Mouse (Mus musculus) thymus, adult 2 months (tissue): ENCODE results near the gene Maats1.

Experiments
- CTCF ChIP-seq: fragments of 200-500 bp; IDR thresholded peaks from 2 replicates; pipeline ENCODE4 v1.5.1; 2012; ENCODE audit warnings: mild to moderate bottlenecking, control low read depth, low read length, moderate library complexity, borderline replicate concordance; ENCODE audit not compliant: control insufficient read depth, poor library complexity, insufficient read depth; ENCODE audit errors: extremely low read depth
- POLR2A ChIP-seq: fragments of 200-500 bp; IDR thresholded peaks from 2 replicates; pipeline ENCODE4 v1.6.1; 2012; ENCODE audit warnings: mild to moderate bottlenecking, low read length, control low read depth, moderate library complexity; ENCODE audit not compliant: control insufficient read depth, poor library complexity, insufficient read depth; ENCODE audit errors: extremely low read depth

GRCm38 (mm10) chr16:38378591-38378990 is 36.6 kb upstream of the Maats1 start:
- TF ChIP-seq CTCF, result no peak
- TF ChIP-seq POLR2A, result no peak
